Mouse (Mus musculus) testis, postnatal 10 days (tissue): ENCODE results near the gene Nrip3.

Source experiments
- DNase-seq: peaks from one replicate; pipeline ENCODE4 v3.0.0; 2021; ENCODE audit warnings: low spot score

The Nrip3 gene

GRCm38 (mm10) chr7:109781470-109782203 is at the start of gene Nrip3:
Gene Nrip3, minus strand, starts transcription at chr7:109782025.
- DNase-seq = peak; percentile 87

- DNase-seq = no peak
Observed at GRCm38 (mm10) chr7:109831376-109831775, 49.6 kb upstream of the Nrip3 start.

GRCm38 (mm10) chr7:109826911-109827310 is 45.1 kb upstream of the Nrip3 start:
- DNase-seq = peak; percentile 51

GRCm38 (mm10) chr7:109825293-109825692 is 43.5 kb upstream of the Nrip3 start:
- DNase-seq = no peak

- no peak for DNase-seq
Observed at GRCm38 (mm10) chr7:109818600-109818999, 36.8 kb upstream of the Nrip3 start.

- DNase-seq = no peak
Observed at GRCm38 (mm10) chr7:109817954-109818353, 36.1 kb upstream of the Nrip3 start.

- DNase-seq = no peak
Observed at GRCm38 (mm10) chr7:109813330-109814140, 31.7 kb upstream of the Nrip3 start.

GRCm38 (mm10) chr7:109807616-109808485 is 26.0 kb upstream of the Nrip3 start:
- no peak for DNase-seq

- DNase-seq = no peak
Observed at GRCm38 (mm10) chr7:109804843-109805242, 23.0 kb upstream of the Nrip3 start.

GRCm38 (mm10) chr7:109804355-109804754 is 22.5 kb upstream of the Nrip3 start:
- DNase-seq = no peak

GRCm38 (mm10) chr7:109803516-109803915 is 21.7 kb upstream of the Nrip3 start:
- no peak for DNase-seq

GRCm38 (mm10) chr7:109800626-109801025 is 18.8 kb upstream of the Nrip3 start:
- no peak for DNase-seq

- no peak for DNase-seq
Observed at GRCm38 (mm10) chr7:109799168-109799567, 17.3 kb upstream of the Nrip3 start.

GRCm38 (mm10) chr7:109795564-109795963 is 13.7 kb upstream of the Nrip3 start:
- DNase-seq = no peak

- DNase-seq = no peak
Observed at GRCm38 (mm10) chr7:109794556-109794955, 12.7 kb upstream of the Nrip3 start.

GRCm38 (mm10) chr7:109792759-109793158 is 10.9 kb upstream of the Nrip3 start:
- DNase-seq = peak; percentile 68

GRCm38 (mm10) chr7:109790818-109791217 is 9.0 kb upstream of the Nrip3 start:
- no peak for DNase-seq

- DNase-seq = no peak
Observed at GRCm38 (mm10) chr7:109787860-109788259, 6.0 kb upstream of the Nrip3 start.

GRCm38 (mm10) chr7:109783281-109783680 is 1.5 kb upstream of the Nrip3 start:
- DNase-seq = no peak

GRCm38 (mm10) chr7:109781087-109781469 is 747 bp downstream of the Nrip3 start:
- DNase-seq = no peak

- DNase-seq = no peak
Observed at GRCm38 (mm10) chr7:109772251-109772650, 9.6 kb downstream of the Nrip3 start.

GRCm38 (mm10) chr7:109768699-109769383 is 13.0 kb downstream of the Nrip3 start:
- DNase-seq = no peak
